In the genomic region with DNA sequence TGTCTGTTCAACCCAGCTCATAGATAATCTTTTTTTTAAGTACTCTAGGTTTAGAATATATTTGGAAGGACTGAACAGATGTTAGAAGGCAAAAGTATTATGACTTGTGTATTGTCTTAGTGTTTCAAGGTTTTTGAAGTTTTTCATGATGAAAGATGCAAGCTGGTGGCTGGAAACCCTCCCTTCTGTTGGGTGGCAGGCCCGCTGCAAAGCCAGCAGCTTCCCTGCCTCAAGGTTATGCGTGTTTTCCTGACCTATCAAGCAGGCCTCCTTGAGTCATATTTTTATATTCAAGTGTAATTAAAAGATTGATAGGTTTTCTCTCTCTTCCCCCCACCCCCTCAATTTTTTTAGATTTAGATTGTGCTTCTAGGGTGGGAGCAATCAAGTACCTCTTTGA, we compare ENCODE assay signal across 15 mouse cellular contexts. TPM values are rescaled to one million over a fixed set of nuclear protein-coding genes. Genes with fewer than 3 reads are reported as not detected.
A peak's percentile ranks its signal among the peaks of the same experiment; 100 is the strongest.
DNase-seq lines count a peak whose midpoint lies in the region; ATAC-seq and TF ChIP-seq lines count a peak whose summit lies in the region.
"Had no signal": no experiment of that assay in that cellular context is flagged by ENCODE, and none has a peak within 500 bp of the region (broad histone marks: within the 10 kb centered on the region; RNA-seq: fewer than 3 reads in every experiment).

No protein-coding gene starts in this region.

- H3K4me3 ChIP-seq in heart, adult 2 months: no peak overlapping the region
- H3K4me3 ChIP-seq in kidney, postnatal 0 days (replicated peaks; ENCODE audit: low read depth, low read length): no peak overlapping the region
- H3K4me3 ChIP-seq in embryonic facial prominence, embryonic 14.5 days (ENCODE audit: low read depth, low read length): no peak overlapping the region
- H3K4me3 ChIP-seq in intestine, embryonic 16.5 days (ENCODE audit: low read length): no peak overlapping the region
- no peak overlapping the region for H3K4me3 ChIP-seq in midbrain, embryonic 10.5 days
- H3K4me3 ChIP-seq: hindbrain, embryonic 13.5 days; limb, embryonic 10.5 days; neural tube, embryonic 13.5 days had no signal

- H3K9ac ChIP-seq in heart, adult 2 months (ENCODE audit: low read depth, low read length): no peak overlapping the region
- no peak overlapping the region for H3K9ac ChIP-seq in kidney, postnatal 0 days (ENCODE audit: low read depth, low read length)
- H3K9ac ChIP-seq in embryonic facial prominence, embryonic 14.5 days (ENCODE audit: low read depth, low read length): no peak overlapping the region
- no peak overlapping the region for H3K9ac ChIP-seq in intestine, embryonic 16.5 days (ENCODE audit: low read depth, low read length)
- H3K9ac ChIP-seq: hindbrain, embryonic 13.5 days; neural tube, embryonic 13.5 days had no signal

- H3K27ac ChIP-seq in heart, adult 2 months: peak overlapping the region; percentile 38; the same call in 1 of the 2 replicates
- H3K27ac ChIP-seq in kidney, postnatal 0 days: peak overlapping the region; percentile 11; the same call in 1 of the 2 replicates
- no peak overlapping the region; the same call in 1 of the 2 replicates for H3K27ac ChIP-seq in embryonic facial prominence, embryonic 14.5 days (replicated peaks; ENCODE audit: low read depth, low read length)
- peak overlapping the region; percentile 71 for H3K27ac ChIP-seq in intestine, embryonic 16.5 days (ENCODE audit: low read length)
- H3K27ac ChIP-seq in midbrain, embryonic 10.5 days (replicated peaks): no peak overlapping the region
- H3K27ac ChIP-seq: hindbrain, embryonic 13.5 days; limb, embryonic 10.5 days; neural tube, embryonic 13.5 days had no signal

- intact Hi-C loops in heart, adult 2 months (cut with DNase I): loop anchor here (2.0 kb wide), 1 partner anchor 115 kb away; no protein-coding TSS in a partner anchor
- intact Hi-C loops in heart, postnatal 14 days (cut with DNase I): no loop called here

- TF ChIP-seq CTCF in heart, adult 2 months (IDR thresholded peaks at IDR 0.05): no peak
- no peak for TF ChIP-seq CTCF in kidney, postnatal 0 days (IDR thresholded peaks at IDR 0.05; ENCODE audit: low read depth)

- TF ChIP-seq POLR2A in heart, adult 2 months (IDR thresholded peaks at IDR 0.05; ENCODE audit: insufficient read depth, low read depth, low read length): no peak

- no peak for DNase-seq in heart, adult 2 months
- no peak for DNase-seq in heart, postnatal 14 days
- DNase-seq in kidney, postnatal 0 days (ENCODE audit: low spot score): no peak
- DNase-seq in kidney, adult 9 months: no peak
- no peak for DNase-seq in embryonic facial prominence, embryonic 14.5 days (ENCODE audit: low spot score)
- DNase-seq in midbrain, embryonic 10.5 days (ENCODE audit: low spot score): no peak
- DNase-seq: cerebellum, postnatal 25 days; gastrocnemius, postnatal 14 days; kidney, adult 18-20 months; right cerebral cortex, postnatal 25 days; thymus, adult 18-20 months had no signal

- H3K27me3 ChIP-seq in heart, adult 2 months (ENCODE audit: control insufficient read depth, insufficient read depth, low read length): no peaks in the 10 kb centered on the region
- no peaks in the 10 kb centered on the region for H3K27me3 ChIP-seq in kidney, postnatal 0 days (ENCODE audit: insufficient read depth, low read length)
- no peaks in the 10 kb centered on the region for H3K27me3 ChIP-seq in embryonic facial prominence, embryonic 14.5 days (replicated peaks; ENCODE audit: control insufficient read depth, insufficient read depth, low read length)
- no peaks in the 10 kb centered on the region for H3K27me3 ChIP-seq in intestine, embryonic 16.5 days (replicated peaks; ENCODE audit: control insufficient read depth, insufficient read depth, low read length)
- H3K27me3 ChIP-seq in midbrain, embryonic 10.5 days (ENCODE audit: low read depth, poor library complexity, severe bottlenecking): peaks cover 69% of the 10 kb centered on the region

- peaks cover 19% of the 10 kb centered on the region for H3K4me1 ChIP-seq in heart, adult 2 months (ENCODE audit: control insufficient read depth, insufficient read depth, low read length)
- H3K4me1 ChIP-seq in kidney, postnatal 0 days (replicated peaks; ENCODE audit: insufficient read depth, low read length): peaks cover 36% of the 10 kb centered on the region
- peaks cover 37% of the 10 kb centered on the region for H3K4me1 ChIP-seq in embryonic facial prominence, embryonic 14.5 days (ENCODE audit: control insufficient read depth, insufficient read depth, low read length)
- peaks cover 51% of the 10 kb centered on the region for H3K4me1 ChIP-seq in intestine, embryonic 16.5 days (ENCODE audit: control insufficient read depth, insufficient read depth, low read length)
- peaks cover 80% of the 10 kb centered on the region for H3K4me1 ChIP-seq in midbrain, embryonic 10.5 days

- WGBS in heart, adult 2 months: 54% methylated on average over 2 of the region's 2 CpGs
- 48% methylated on average over 2 of the region's 2 CpGs for WGBS in kidney, postnatal 0 days
- WGBS in embryonic facial prominence, embryonic 14.5 days: 72% methylated on average over 2 of the region's 2 CpGs
- 62% methylated on average over 2 of the region's 2 CpGs for WGBS in intestine, embryonic 16.5 days
- 35% methylated on average over 2 of the region's 2 CpGs for WGBS in midbrain, embryonic 10.5 days

- no peak overlapping the region for H3K4me2 ChIP-seq in kidney, postnatal 0 days (ENCODE audit: low read length)
- peak overlapping the region; percentile 11; the same call in 1 of the 2 replicates for H3K4me2 ChIP-seq in embryonic facial prominence, embryonic 14.5 days (ENCODE audit: low read depth, low read length)
- H3K4me2 ChIP-seq in intestine, embryonic 16.5 days (ENCODE audit: low read depth, low read length): peak overlapping the region; percentile 22; the same call in 1 of the 2 replicates
- H3K4me2 ChIP-seq: hindbrain, embryonic 13.5 days; neural tube, embryonic 13.5 days had no signal

- H3K79me2 ChIP-seq in heart, adult 2 months (replicated peaks; ENCODE audit: control insufficient read depth, insufficient read depth, low read length): peaks cover 3% of the 10 kb centered on the region

- no peak for TF ChIP-seq EP300 in heart, adult 2 months (IDR thresholded peaks at IDR 0.05; ENCODE audit: insufficient read depth, low read depth, low read length)

- no peaks in the 10 kb centered on the region for H3K9me3 ChIP-seq in kidney, postnatal 0 days (replicated peaks; ENCODE audit: low read length)
- H3K9me3 ChIP-seq in embryonic facial prominence, embryonic 14.5 days (ENCODE audit: control insufficient read depth, low read length): no peaks in the 10 kb centered on the region
- H3K9me3 ChIP-seq in intestine, embryonic 16.5 days (ENCODE audit: control insufficient read depth, low read length): no peaks in the 10 kb centered on the region
- no peaks in the 10 kb centered on the region for H3K9me3 ChIP-seq in midbrain, embryonic 10.5 days (replicated peaks)
- H3K9me3 ChIP-seq: hindbrain, embryonic 13.5 days; limb, embryonic 10.5 days; neural tube, embryonic 13.5 days had no signal

- peaks cover 18% of the 10 kb centered on the region for H3K36me3 ChIP-seq in heart, adult 2 months (ENCODE audit: control insufficient read depth, insufficient read depth, low read length)
- H3K36me3 ChIP-seq in kidney, postnatal 0 days (ENCODE audit: insufficient read depth, low read length): no peaks in the 10 kb centered on the region
- H3K36me3 ChIP-seq in embryonic facial prominence, embryonic 14.5 days (ENCODE audit: control insufficient read depth, insufficient read depth, low read length): no peaks in the 10 kb centered on the region
- no peaks in the 10 kb centered on the region for H3K36me3 ChIP-seq in intestine, embryonic 16.5 days (ENCODE audit: control insufficient read depth, insufficient read depth, low read length)
- H3K36me3 ChIP-seq in midbrain, embryonic 10.5 days: no peaks in the 10 kb centered on the region
- H3K36me3 ChIP-seq: hindbrain, embryonic 13.5 days; limb, embryonic 10.5 days; neural tube, embryonic 13.5 days had no signal

- ATAC-seq in kidney, postnatal 0 days (replicated peaks; ENCODE audit: low FRiP score, low read depth): no peak
- no peak for ATAC-seq in embryonic facial prominence, embryonic 14.5 days (ENCODE audit: low read depth)
- no peak for ATAC-seq in intestine, embryonic 16.5 days

RNA-seq across cellular contexts. Expression of a gene that starts 52.1 kb away (rescaled TPM):
- total RNA-seq in heart, adult 2 months (2021): 10 to 100 TPM; 34.3 to 57.5 TPM
- 12.8 and 16.4 TPM in 2 replicates for polyA plus RNA-seq in heart, adult 2 months (2012; rRNA removed)
- 10 to 100 TPM; 50.4 to 54.5 TPM for total RNA-seq in heart, postnatal 14 days (2021)
- 9.0 and 10.4 TPM in 2 replicates for polyA plus RNA-seq in kidney, postnatal 0 days (2015; fragmentation: Nextera tagmentation; extraction: Ambion mirVana)
- polyA plus RNA-seq in embryonic facial prominence, embryonic 14.5 days (2014; fragmentation: Nextera tagmentation; extraction: Ambion mirVana): 17.9 and 20.2 TPM in 2 replicates
- polyA plus RNA-seq in intestine, embryonic 16.5 days (2015; fragmentation: Nextera tagmentation; extraction: Ambion mirVana): 13.7 and 14.8 TPM in 2 replicates
- 4.5 and 4.8 TPM in 2 replicates for polyA plus RNA-seq in midbrain, embryonic 10.5 days (2016; fragmentation: Nextera tagmentation; extraction: Ambion mirVana)

Comparison
In these comparisons a context has a peak if more than half of its experiments do, and no peak if none do; other contexts are left out.
1. H3K27ac ChIP-seq: peak in heart, adult 2 months (single experiment), kidney, postnatal 0 days (single experiment) and intestine, embryonic 16.5 days (single experiment); none in embryonic facial prominence, embryonic 14.5 days (single experiment) and midbrain, embryonic 10.5 days (single experiment).